Mouse (Mus musculus): ENCODE results near the gene Mlh3.

DNA sequence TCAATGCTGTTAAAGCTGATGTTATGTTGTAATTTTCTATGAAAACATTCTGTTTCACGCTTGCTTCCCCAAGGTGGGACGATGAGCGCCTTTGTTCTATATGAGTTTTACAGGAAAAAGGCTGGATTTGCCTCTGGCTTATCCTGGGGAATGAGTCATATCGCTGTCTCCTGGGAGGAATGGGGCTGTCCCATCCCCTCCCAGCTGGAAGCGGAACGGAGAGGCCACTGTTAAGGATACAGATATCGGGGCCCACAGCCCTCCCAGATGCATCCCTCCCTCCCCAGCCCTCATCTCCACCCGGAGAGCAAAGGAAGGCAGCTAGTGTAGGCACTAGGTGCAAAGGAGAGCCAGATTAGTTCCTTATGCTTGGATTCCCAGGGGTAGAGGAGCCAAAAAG is 84.6 kb downstream of the Mlh3 start:
- no peak for TF ChIP-seq CTCF (IDR thresholded peaks at IDR 0.05; ENCODE audit: extremely low read depth, insufficient read length, insufficient replicate concordance, low read depth, low read length)
- TF ChIP-seq POLR2A (IDR thresholded peaks at IDR 0.05; ENCODE audit: low read depth, low read length): no peak

Data from small intestine, adult 2 months (tissue).